Mouse (Mus musculus) megakaryocyte progenitor cell, adult 5-6 weeks (primary cell): Measurements from ENCODE around the gene Ip6k3. TPM values are rescaled to one million over a fixed set of nuclear protein-coding genes. Genes with fewer than 3 reads are reported as not detected.

Experiments
- ATAC-seq: replicated peaks from 2 replicates; pipeline ENCODE4 v1.8.0; 2016; ENCODE audit warnings: mild to moderate bottlenecking, moderate TSS enrichment, inconsistent platforms; ENCODE audit not compliant: poor library complexity
- total RNA-seq, 2 experiments: library from RNA; stranded (forward) in 1 of 2; stranded (reverse) in 1 of 2; fragments of 157-497, 149-512 nt in 1 of 2; fragments of 200-1000 nt in 1 of 2; gene quantifications; 2 replicates each; pipeline versions ENCODE4 v1.2.3 to v1.2.4; 2015 to 2017

Gene Ip6k3
- total RNA-seq (2015), result not detected in 2 replicates
- not detected in 2 replicates for total RNA-seq (2017)

GRCm38 (mm10) chr17:27167545-27167944, at the start of gene Ip6k3:
Gene Ip6k3, minus strand, starts transcription at chr17:27167795.
- no peak for ATAC-seq

- ATAC-seq, result no peak
These were observed 45.4 kb upstream of the Ip6k3 start for GRCm38 (mm10) chr17:27212768-27213525.

GRCm38 (mm10) chr17:27212006-27212405, 44.4 kb upstream of the Ip6k3 start:
- ATAC-seq, result no peak

- peak; percentile 35 for ATAC-seq
These were observed 39.6 kb upstream of the Ip6k3 start for GRCm38 (mm10) chr17:27207113-27207707.

- peak; percentile 81 for ATAC-seq
These were observed 36.7 kb upstream of the Ip6k3 start, which contains the start of gene Lemd2 for GRCm38 (mm10) chr17:27204075-27204909. Gene Lemd2, minus strand, starts transcription at chr17:27204469.

- ATAC-seq, result no peak
These were observed 35.9 kb upstream of the Ip6k3 start for GRCm38 (mm10) chr17:27203358-27204074.

GRCm38 (mm10) chr17:27202919-27203357, 35.3 kb upstream of the Ip6k3 start:
- ATAC-seq, result no peak

- peak; percentile 45 for ATAC-seq
These were observed 34.4 kb upstream of the Ip6k3 start for GRCm38 (mm10) chr17:27201981-27202380.

GRCm38 (mm10) chr17:27200801-27201200, 33.2 kb upstream of the Ip6k3 start:
- ATAC-seq, result peak; percentile 18; the same call in 1 of the 2 replicates

- ATAC-seq, result no peak
These were observed 32.3 kb upstream of the Ip6k3 start for GRCm38 (mm10) chr17:27199864-27200263.

GRCm38 (mm10) chr17:27199205-27199604, 31.6 kb upstream of the Ip6k3 start:
- ATAC-seq, result no peak

- 0 out of 2 replicates have a peak, but pooled peaks have one; percentile 27 for ATAC-seq
These were observed 28.6 kb upstream of the Ip6k3 start for GRCm38 (mm10) chr17:27196206-27196605.

GRCm38 (mm10) chr17:27194258-27195185, 26.9 kb upstream of the Ip6k3 start:
- peak; percentile 77 for ATAC-seq

GRCm38 (mm10) chr17:27191804-27192203, 24.2 kb upstream of the Ip6k3 start:
- ATAC-seq, result no peak

- ATAC-seq, result no peak
These were observed 23.6 kb upstream of the Ip6k3 start for GRCm38 (mm10) chr17:27191189-27191588.

- peak; percentile 84 for ATAC-seq
These were observed 22.1 kb upstream of the Ip6k3 start for GRCm38 (mm10) chr17:27189640-27190216.

- ATAC-seq, result no peak
These were observed 21.3 kb upstream of the Ip6k3 start for GRCm38 (mm10) chr17:27188883-27189282.

- no peak for ATAC-seq
These were observed 19.5 kb upstream of the Ip6k3 start for GRCm38 (mm10) chr17:27187059-27187458.

GRCm38 (mm10) chr17:27186068-27186467, 18.5 kb upstream of the Ip6k3 start:
- no peak for ATAC-seq
